Mouse (Mus musculus): ENCODE measurements at regions not wholly inside any gene's neighbourhood (a gene's known extent, or its start where the extent isn't known, plus 50 kb on each side); places are given as distances from the start of the nearest gene placed in this dataset.
A peak's percentile ranks its signal among the peaks of the same experiment; 100 is the strongest.

- Histone ChIP-seq H3K4me2 (ENCODE audit: low read length) (no peak overlapping the region), H3K4me1 (ENCODE audit: control insufficient read depth, insufficient read depth, low read depth, low read length) (no peaks in the 10 kb centered on the region), H3K27me3 (replicated peaks; ENCODE audit: control insufficient read depth, insufficient read depth, low read length) (no peaks in the 10 kb centered on the region), H3K9me3 (ENCODE audit: control insufficient read depth, low read length) (no peaks in the 10 kb centered on the region), H3K9ac (ENCODE audit: low read depth, low read length) (no peak overlapping the region), H3K4me3 (ENCODE audit: low read length) (no peak overlapping the region), H3K27ac (ENCODE audit: low read depth, low read length) (no peak overlapping the region), H3K36me3 (ENCODE audit: control insufficient read depth, insufficient read depth, low read length) (no peaks in the 10 kb centered on the region)
- WGBS: 84% methylated on average over 5 of the region's 5 CpGs
- no peak for ATAC-seq
Observed at GRCm38 (mm10) chr8:115955371-115955770, 247.8 kb upstream of the Maf start.

DNA sequence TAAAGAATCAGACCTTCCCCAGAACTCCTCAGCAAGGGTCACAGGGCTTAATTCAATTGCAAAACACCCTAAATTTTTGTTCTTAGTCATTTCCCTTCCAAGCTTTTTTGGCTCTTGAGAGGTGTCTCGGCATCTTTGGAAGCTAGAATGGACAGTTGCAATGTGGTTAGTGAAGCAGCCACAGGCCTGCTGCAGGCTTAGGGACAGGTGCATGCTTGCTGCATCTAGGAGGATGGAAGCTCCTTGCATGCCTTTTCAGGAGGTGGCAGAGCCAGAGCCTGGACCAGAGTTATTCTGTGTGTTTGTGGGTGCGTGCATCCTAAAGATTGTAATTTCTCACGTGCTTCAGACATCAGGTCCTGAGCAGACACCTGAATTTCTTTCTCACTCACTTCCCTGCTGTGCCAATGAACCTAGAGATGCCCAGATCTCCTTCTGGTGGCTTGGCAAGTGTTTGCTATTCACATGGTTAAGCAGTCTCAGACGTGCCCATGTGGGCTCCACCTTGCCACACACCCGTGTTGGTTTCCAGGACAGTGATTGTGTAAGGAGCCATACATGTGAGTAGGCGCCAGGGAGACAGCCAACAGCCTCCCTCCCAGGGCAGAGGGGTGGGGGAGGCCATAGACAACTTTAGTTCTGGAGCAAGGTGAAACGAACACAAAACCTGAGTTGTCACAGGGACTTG, 246.3 kb upstream of the Maf start:
- ATAC-seq: no peak
- H3K27ac ChIP-seq (ENCODE audit: low read depth, low read length): no peak overlapping the region
- no peak overlapping the region for H3K9ac ChIP-seq (ENCODE audit: low read depth, low read length)
- H3K4me1 ChIP-seq (ENCODE audit: control insufficient read depth, insufficient read depth, low read depth, low read length): no peaks in the 10 kb centered on the region
- no peaks in the 10 kb centered on the region for H3K27me3 ChIP-seq (replicated peaks; ENCODE audit: control insufficient read depth, insufficient read depth, low read length)
- H3K9me3 ChIP-seq (ENCODE audit: control insufficient read depth, low read length): no peaks in the 10 kb centered on the region
- no peak overlapping the region for H3K4me2 ChIP-seq (ENCODE audit: low read length)
- WGBS: 89% methylated on average over 7 of the region's 7 CpGs
- H3K36me3 ChIP-seq (ENCODE audit: control insufficient read depth, insufficient read depth, low read length): no peaks in the 10 kb centered on the region
- H3K4me3 ChIP-seq (ENCODE audit: low read length): no peak overlapping the region

DNA sequence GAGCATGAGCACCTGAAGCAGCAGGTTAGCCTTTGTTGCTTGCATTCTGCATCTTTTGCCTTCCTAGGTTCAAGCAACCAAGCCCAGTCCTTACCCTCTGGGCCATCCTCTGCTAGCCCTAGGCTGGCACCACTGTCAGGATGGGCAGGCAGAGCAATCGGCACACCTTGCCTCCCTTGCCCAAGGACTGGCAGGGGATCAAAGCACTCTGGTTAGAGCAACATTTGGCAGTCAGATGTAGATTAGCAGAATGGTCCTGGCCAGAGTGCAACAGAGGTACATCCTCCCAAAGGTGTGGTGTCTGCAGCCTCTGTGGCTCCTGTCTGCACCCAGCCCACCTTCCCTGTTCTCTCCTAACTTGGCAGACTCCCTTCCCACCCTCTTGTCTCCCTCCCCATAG, 244.9 kb upstream of the Maf start:
- Histone ChIP-seq H3K36me3 (ENCODE audit: control insufficient read depth, insufficient read depth, low read length) (no peaks in the 10 kb centered on the region), H3K4me1 (ENCODE audit: control insufficient read depth, insufficient read depth, low read depth, low read length) (no peaks in the 10 kb centered on the region), H3K27me3 (replicated peaks; ENCODE audit: control insufficient read depth, insufficient read depth, low read length) (no peaks in the 10 kb centered on the region), H3K9me3 (ENCODE audit: control insufficient read depth, low read length) (no peaks in the 10 kb centered on the region), H3K27ac (ENCODE audit: low read depth, low read length) (no peak overlapping the region), H3K9ac (ENCODE audit: low read depth, low read length) (no peak overlapping the region), H3K4me2 (ENCODE audit: low read length) (no peak overlapping the region), H3K4me3 (ENCODE audit: low read length) (no peak overlapping the region)
- WGBS: 94% methylated on average over 1 of the region's 1 CpGs
- ATAC-seq: no peak

GRCm38 (mm10) chr8:115948916-115949315, 241.3 kb upstream of the Maf start:
- ATAC-seq: no peak
- H3K4me1 ChIP-seq (ENCODE audit: control insufficient read depth, insufficient read depth, low read depth, low read length): no peaks in the 10 kb centered on the region
- no peaks in the 10 kb centered on the region for H3K9me3 ChIP-seq (ENCODE audit: control insufficient read depth, low read length)
- H3K4me3 ChIP-seq (ENCODE audit: low read length): no peak overlapping the region
- no peaks in the 10 kb centered on the region for H3K36me3 ChIP-seq (ENCODE audit: control insufficient read depth, insufficient read depth, low read length)
- H3K27me3 ChIP-seq (replicated peaks; ENCODE audit: control insufficient read depth, insufficient read depth, low read length): no peaks in the 10 kb centered on the region
- H3K4me2 ChIP-seq (ENCODE audit: low read length): no peak overlapping the region
- H3K27ac ChIP-seq (ENCODE audit: low read depth, low read length): no peak overlapping the region
- 81% methylated on average over 2 of the region's 2 CpGs for WGBS
- no peak overlapping the region for H3K9ac ChIP-seq (ENCODE audit: low read depth, low read length)

DNA sequence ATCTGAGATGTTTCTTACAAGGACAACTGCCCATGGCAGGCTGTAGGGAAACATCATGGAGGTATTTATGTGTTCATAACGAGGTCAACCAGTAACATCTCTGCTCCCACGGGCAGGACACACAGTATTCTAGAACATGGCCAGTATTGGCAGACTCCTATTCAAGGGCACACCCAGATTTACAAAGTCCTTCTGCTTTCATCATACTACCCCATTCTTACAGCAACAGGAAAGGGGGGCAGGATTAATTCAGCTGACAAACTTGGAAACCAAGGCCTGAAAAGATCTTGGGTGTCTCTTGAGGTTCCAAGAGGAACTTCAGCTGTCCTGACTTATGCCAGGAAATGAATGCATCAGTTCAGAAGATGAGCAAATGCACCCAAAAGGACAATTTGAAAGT, 240.4 kb upstream of the Maf start:
- no peak overlapping the region for H3K27ac ChIP-seq (ENCODE audit: low read depth, low read length)
- 85% methylated on average over 2 of the region's 2 CpGs for WGBS
- no peak for ATAC-seq
- H3K9ac ChIP-seq (ENCODE audit: low read depth, low read length): no peak overlapping the region
- no peak overlapping the region for H3K4me3 ChIP-seq (ENCODE audit: low read length)
- no peak overlapping the region for H3K4me2 ChIP-seq (ENCODE audit: low read length)
- peaks cover 3% of the 10 kb centered on the region for H3K4me1 ChIP-seq (ENCODE audit: control insufficient read depth, insufficient read depth, low read depth, low read length)
- no peaks in the 10 kb centered on the region for H3K9me3 ChIP-seq (ENCODE audit: control insufficient read depth, low read length)
- H3K27me3 ChIP-seq (replicated peaks; ENCODE audit: control insufficient read depth, insufficient read depth, low read length): no peaks in the 10 kb centered on the region
- no peaks in the 10 kb centered on the region for H3K36me3 ChIP-seq (ENCODE audit: control insufficient read depth, insufficient read depth, low read length)

DNA sequence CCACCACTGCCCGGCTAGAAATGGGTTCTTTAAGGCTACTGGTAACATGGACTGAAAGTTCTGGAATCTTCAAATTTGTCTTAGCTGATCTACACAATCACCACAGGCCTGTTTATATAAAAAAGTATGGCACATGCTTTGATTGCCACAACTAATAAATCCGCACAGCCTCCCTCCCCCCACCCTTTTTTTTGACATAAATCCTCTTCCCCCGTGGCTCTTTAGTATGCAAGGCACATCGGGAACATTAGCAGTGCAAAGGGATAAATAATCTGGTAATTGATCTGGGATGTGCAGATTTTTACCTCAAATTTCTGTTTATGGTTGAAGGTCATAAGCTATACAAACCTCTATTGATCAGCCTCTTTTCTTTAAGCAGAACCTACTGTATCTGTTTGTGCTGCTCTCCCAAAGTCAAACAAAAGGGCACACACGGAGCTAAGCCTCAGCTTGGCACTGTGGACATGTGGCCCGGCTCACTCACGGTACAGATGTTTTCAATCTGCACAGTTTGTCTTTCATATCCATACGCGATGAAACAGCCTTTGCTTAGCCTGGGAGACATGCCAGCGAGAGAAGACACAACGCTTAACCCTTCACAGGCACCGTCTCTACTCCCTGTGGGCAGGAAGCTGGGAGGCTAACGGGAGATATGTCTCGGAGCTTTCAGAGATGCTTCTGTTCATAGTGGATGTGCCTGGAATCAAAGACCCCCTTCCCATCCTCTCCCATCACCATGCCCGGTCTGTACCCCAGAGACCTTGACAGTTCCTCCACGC, 235.3 kb upstream of the Maf start:
- 0 out of 2 replicates have a peak, but pooled peaks have one; percentile 42 for ATAC-seq
- Histone ChIP-seq H3K36me3 (ENCODE audit: control insufficient read depth, insufficient read depth, low read length) (no peaks in the 10 kb centered on the region), H3K27ac (ENCODE audit: low read depth, low read length) (no peak overlapping the region), H3K9ac (ENCODE audit: low read depth, low read length) (no peak overlapping the region), H3K27me3 (replicated peaks; ENCODE audit: control insufficient read depth, insufficient read depth, low read length) (no peaks in the 10 kb centered on the region), H3K9me3 (ENCODE audit: control insufficient read depth, low read length) (no peaks in the 10 kb centered on the region), H3K4me3 (ENCODE audit: low read length) (no peak overlapping the region), H3K4me2 (ENCODE audit: low read length) (peak overlapping the region; percentile 43), H3K4me1 (ENCODE audit: control insufficient read depth, insufficient read depth, low read depth, low read length) (peaks cover 8% of the 10 kb centered on the region)
- 33% methylated on average over 16 of the region's 16 CpGs for WGBS

GRCm38 (mm10) chr8:115929472-115930210, 222.0 kb upstream of the Maf start:
- Histone ChIP-seq H3K4me2 (ENCODE audit: low read length) (no peak overlapping the region), H3K4me3 (ENCODE audit: low read length) (no peak overlapping the region), H3K9me3 (ENCODE audit: control insufficient read depth, low read length) (no peaks in the 10 kb centered on the region), H3K27me3 (replicated peaks; ENCODE audit: control insufficient read depth, insufficient read depth, low read length) (no peaks in the 10 kb centered on the region), H3K36me3 (ENCODE audit: control insufficient read depth, insufficient read depth, low read length) (no peaks in the 10 kb centered on the region), H3K27ac (ENCODE audit: low read depth, low read length) (no peak overlapping the region), H3K4me1 (ENCODE audit: control insufficient read depth, insufficient read depth, low read depth, low read length) (no peaks in the 10 kb centered on the region), H3K9ac (ENCODE audit: low read depth, low read length) (no peak overlapping the region)
- WGBS: 79% methylated on average over 8 of the region's 8 CpGs
- ATAC-seq: no peak

GRCm38 (mm10) chr8:115921889-115922288, 214.3 kb upstream of the Maf start:
- Histone ChIP-seq H3K4me1 (ENCODE audit: control insufficient read depth, insufficient read depth, low read depth, low read length) (no peaks in the 10 kb centered on the region), H3K4me2 (ENCODE audit: low read length) (no peak overlapping the region), H3K4me3 (ENCODE audit: low read length) (no peak overlapping the region), H3K9ac (ENCODE audit: low read depth, low read length) (no peak overlapping the region), H3K27ac (ENCODE audit: low read depth, low read length) (no peak overlapping the region), H3K9me3 (ENCODE audit: control insufficient read depth, low read length) (no peaks in the 10 kb centered on the region), H3K27me3 (replicated peaks; ENCODE audit: control insufficient read depth, insufficient read depth, low read length) (no peaks in the 10 kb centered on the region), H3K36me3 (ENCODE audit: control insufficient read depth, insufficient read depth, low read length) (no peaks in the 10 kb centered on the region)
- 95% methylated on average over 6 of the region's 6 CpGs for WGBS
- no peak for ATAC-seq

DNA sequence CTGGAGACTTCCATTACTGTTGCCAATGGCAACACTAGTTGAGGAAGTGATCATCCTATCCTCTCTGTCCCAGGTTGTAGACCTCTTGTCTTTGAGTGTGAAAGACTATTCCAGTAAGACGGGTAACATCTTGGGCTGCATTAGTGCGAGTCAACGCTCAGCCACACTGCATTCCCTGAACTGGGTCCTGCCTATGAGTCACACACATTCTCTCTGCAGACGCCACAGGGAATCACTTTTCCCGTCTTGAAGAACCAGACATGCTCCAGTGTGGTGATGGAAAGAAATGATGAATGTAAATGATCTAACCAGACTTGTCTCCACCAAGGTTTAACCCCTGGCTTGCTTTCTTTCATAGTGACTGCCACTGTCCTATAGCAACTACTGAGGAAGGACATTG, 199.1 kb upstream of the Maf start:
- H3K4me3 ChIP-seq (ENCODE audit: low read length): no peak overlapping the region
- 91% methylated on average over 5 of the region's 5 CpGs for WGBS

More for the DNA sequence above, 199.1 kb upstream of the Maf start:
- no peak for ATAC-seq
- Histone ChIP-seq H3K4me2 (ENCODE audit: low read length) (no peak overlapping the region), H3K27me3 (replicated peaks; ENCODE audit: control insufficient read depth, insufficient read depth, low read length) (no peaks in the 10 kb centered on the region), H3K27ac (ENCODE audit: low read depth, low read length) (no peak overlapping the region), H3K36me3 (ENCODE audit: control insufficient read depth, insufficient read depth, low read length) (no peaks in the 10 kb centered on the region), H3K9ac (ENCODE audit: low read depth, low read length) (no peak overlapping the region), H3K9me3 (ENCODE audit: control insufficient read depth, low read length) (no peaks in the 10 kb centered on the region), H3K4me1 (ENCODE audit: control insufficient read depth, insufficient read depth, low read depth, low read length) (no peaks in the 10 kb centered on the region)

All from hindbrain, embryonic 16.5 days (tissue).